Mouse (Mus musculus) ES-E14 (cell line): ENCODE measurements at regions not wholly inside any gene's neighbourhood (a gene's known extent, or its start where the extent isn't known, plus 50 kb on each side); places are given as distances from the start of the nearest gene placed in this dataset.

ENCODE experiments used
- CHD2 ChIP-seq: IDR thresholded peaks from 2 replicates; pipeline ENCODE4 v1.6.1; 2014; ENCODE audit warnings: mild to moderate bottlenecking, low read depth, low read length, inconsistent platforms
- HCFC1 ChIP-seq: IDR thresholded peaks from 2 replicates; pipeline ENCODE4 v1.6.1; 2012; ENCODE audit warnings: low read length, inconsistent platforms, borderline replicate concordance; ENCODE audit not compliant: insufficient read depth
- ZC3H11A ChIP-seq: IDR thresholded peaks from 2 replicates; pipeline ENCODE4 v1.6.1; 2012; ENCODE audit warnings: low read depth, mild to moderate bottlenecking, inconsistent platforms, low read length, borderline replicate concordance

- TF ChIP-seq CHD2 (no peak), HCFC1 (no peak), ZC3H11A (no peak)
Measured at GRCm38 (mm10) chr14:98642661-98643331, 351.3 kb downstream of the Rpl36a-ps1 start.
